Mouse (Mus musculus) thymus, adult 2 months (tissue): ENCODE results near the gene Crabp2.

Experiments used
- CTCF ChIP-seq: fragments of 200-500 bp; IDR thresholded peaks from 2 replicates; pipeline ENCODE4 v1.5.1; 2012; ENCODE audit warnings: mild to moderate bottlenecking, control low read depth, low read length, moderate library complexity, borderline replicate concordance; ENCODE audit not compliant: control insufficient read depth, poor library complexity, insufficient read depth; ENCODE audit errors: extremely low read depth
- POLR2A ChIP-seq: fragments of 200-500 bp; IDR thresholded peaks from 2 replicates; pipeline ENCODE4 v1.6.1; 2012; ENCODE audit warnings: mild to moderate bottlenecking, low read length, control low read depth, moderate library complexity; ENCODE audit not compliant: control insufficient read depth, poor library complexity, insufficient read depth; ENCODE audit errors: extremely low read depth

DNA sequence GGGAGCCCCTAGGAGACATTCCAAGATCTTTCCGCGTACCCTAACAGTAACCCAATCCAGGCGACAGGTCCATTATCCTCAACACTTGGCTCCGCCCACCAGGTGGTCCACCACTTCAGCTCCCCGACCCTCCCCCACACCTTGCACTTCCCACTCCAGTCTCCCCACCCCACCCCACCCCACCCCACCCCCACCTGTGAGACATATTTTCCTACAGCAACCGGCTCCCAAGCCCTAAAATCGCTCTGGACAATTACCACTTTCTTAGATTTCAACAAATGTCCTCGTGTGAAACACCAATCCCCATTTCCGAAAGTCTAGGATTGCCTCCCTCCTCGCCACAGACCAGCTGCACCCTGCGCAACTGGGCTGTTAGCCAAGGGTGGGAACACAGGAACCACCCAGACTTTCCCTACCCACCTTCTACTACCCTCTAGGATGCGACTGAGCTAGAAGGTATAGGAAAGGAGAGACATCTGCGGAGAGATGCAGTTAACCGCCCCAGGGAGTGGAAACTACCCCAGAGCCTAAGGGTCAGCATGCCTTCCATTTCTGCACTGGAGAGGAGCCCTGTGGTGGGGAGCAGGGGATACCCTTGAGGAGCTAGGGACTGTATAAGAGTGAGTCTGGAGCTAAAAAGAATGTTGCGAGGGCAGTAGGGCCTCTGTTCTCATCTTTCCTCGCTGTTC is 944 bp downstream of the Crabp2 start:
- TF ChIP-seq CTCF = no peak
- TF ChIP-seq POLR2A = no peak
